Mouse (Mus musculus): ENCODE results near the gene Gatad2a. TPM values are rescaled to one million over a fixed set of nuclear protein-coding genes. Genes with fewer than 3 reads are reported as not detected.

Gatad2a gene
- total and polyA plus RNA-seq, 2 experiments = 11.2 to 35.0 TPM

DNA sequence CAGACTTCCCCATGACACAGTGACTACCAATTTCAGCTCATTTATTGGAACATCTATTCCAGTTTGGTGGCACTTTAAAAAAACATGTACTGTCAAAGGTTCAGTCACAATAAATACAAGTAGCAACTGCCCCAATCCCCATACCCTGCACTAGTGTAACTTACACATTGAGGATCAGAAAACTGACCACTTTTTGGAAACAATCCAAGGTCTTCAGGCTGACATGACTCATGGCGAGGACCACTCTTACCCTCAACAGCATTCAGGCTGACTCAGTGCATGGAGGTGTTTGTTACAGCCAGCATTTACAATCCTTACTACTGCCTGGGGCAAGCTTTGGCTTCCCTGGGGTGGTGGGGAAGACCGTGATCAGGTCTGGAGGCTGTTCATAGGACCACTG lies 89.1 kb downstream of the Gatad2a start:
- Histone ChIP-seq H3K4me3 (ENCODE audit: insufficient read depth, low read depth, low read length) (no peak overlapping the region), H3K36me3 (ENCODE audit: control insufficient read depth, insufficient read depth, low read length) (peaks cover 17% of the 10 kb centered on the region), H3K79me2 (ENCODE audit: control insufficient read depth, insufficient read depth, low read length) (no peaks in the 10 kb centered on the region), H3K9ac (ENCODE audit: low read depth, low read length) (no peak overlapping the region), H3K27me3 (ENCODE audit: control insufficient read depth, insufficient read depth, low read length) (no peaks in the 10 kb centered on the region), H3K27ac (replicated peaks; ENCODE audit: insufficient read depth, low read depth, low read length) (no peak overlapping the region), H3K4me1 (ENCODE audit: control insufficient read depth, insufficient read depth, low read length) (0 out of 2 replicates have a peak, but pooled peaks cover 6% of the 10 kb centered on the region)
- no peak for TF ChIP-seq POLR2A (IDR thresholded peaks at IDR 0.05; ENCODE audit: extremely low read depth, insufficient read depth, low read length)
- TF ChIP-seq CTCF (IDR thresholded peaks at IDR 0.05; ENCODE audit: low read depth, low read length) = no peak
- WGBS = 97% methylated on average over 2 of the region's 2 CpGs
- no peak for DNase-seq (ENCODE audit: extremely low read depth, low read depth, low spot score)

DNA sequence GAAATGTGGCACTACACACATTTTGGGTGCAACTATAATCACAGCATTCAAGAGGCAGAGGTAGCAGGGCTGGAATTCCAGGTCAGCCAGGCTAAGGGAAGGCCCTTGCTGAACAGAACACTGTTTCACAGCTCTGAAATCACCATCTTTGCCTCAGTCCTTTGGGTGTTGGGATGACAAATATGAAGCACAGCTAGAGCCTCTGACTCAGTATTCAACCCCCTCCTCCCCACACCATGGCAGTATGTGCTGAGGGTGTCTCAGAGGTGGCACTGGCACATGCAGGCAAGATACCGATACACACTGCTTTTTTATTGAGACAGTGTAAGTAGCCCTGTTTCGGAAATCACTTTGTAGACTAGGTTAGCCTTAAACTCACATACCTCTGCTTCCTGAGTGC lies 89.9 kb downstream of the Gatad2a start:
- WGBS = 86% methylated on average over 2 of the region's 2 CpGs
- no peak for DNase-seq (ENCODE audit: extremely low read depth, low read depth, low spot score)
- TF ChIP-seq CTCF (IDR thresholded peaks at IDR 0.05; ENCODE audit: low read depth, low read length) (no peak), POLR2A (IDR thresholded peaks at IDR 0.05; ENCODE audit: extremely low read depth, insufficient read depth, low read length) (no peak)

GRCm38 (mm10) chr8:69904096-69904495 lies 92.1 kb downstream of the Gatad2a start:
- no peak for TF ChIP-seq POLR2A (IDR thresholded peaks at IDR 0.05; ENCODE audit: extremely low read depth, insufficient read depth, low read length)
- no peak for TF ChIP-seq CTCF (IDR thresholded peaks at IDR 0.05; ENCODE audit: low read depth, low read length)
- Histone ChIP-seq H3K79me2 (ENCODE audit: control insufficient read depth, insufficient read depth, low read length) (peaks cover 6% of the 10 kb centered on the region), H3K27me3 (ENCODE audit: control insufficient read depth, insufficient read depth, low read length) (no peaks in the 10 kb centered on the region), H3K4me1 (ENCODE audit: control insufficient read depth, insufficient read depth, low read length) (peaks cover 10% of the 10 kb centered on the region; the same call in 1 of the 2 replicates), H3K4me3 (ENCODE audit: insufficient read depth, low read depth, low read length) (no peak overlapping the region), H3K9ac (ENCODE audit: low read depth, low read length) (no peak overlapping the region), H3K27ac (replicated peaks; ENCODE audit: insufficient read depth, low read depth, low read length) (no peak overlapping the region), H3K36me3 (ENCODE audit: control insufficient read depth, insufficient read depth, low read length) (no peaks in the 10 kb centered on the region)
- WGBS = 89% methylated on average over 8 of the region's 8 CpGs
- no peak for DNase-seq (ENCODE audit: extremely low read depth, low read depth, low spot score)

More for the DNA sequence above, 89.9 kb downstream of the Gatad2a start:
- Histone ChIP-seq H3K27ac (replicated peaks; ENCODE audit: insufficient read depth, low read depth, low read length) (no peak overlapping the region), H3K9ac (ENCODE audit: low read depth, low read length) (no peak overlapping the region), H3K36me3 (ENCODE audit: control insufficient read depth, insufficient read depth, low read length) (peaks cover 14% of the 10 kb centered on the region), H3K79me2 (ENCODE audit: control insufficient read depth, insufficient read depth, low read length) (no peaks in the 10 kb centered on the region), H3K4me3 (ENCODE audit: insufficient read depth, low read depth, low read length) (no peak overlapping the region), H3K27me3 (ENCODE audit: control insufficient read depth, insufficient read depth, low read length) (no peaks in the 10 kb centered on the region), H3K4me1 (ENCODE audit: control insufficient read depth, insufficient read depth, low read length) (0 out of 2 replicates have a peak, but pooled peaks cover 6% of the 10 kb centered on the region)

- WGBS = under 1% methylated on average over 45 of the region's 45 CpGs
- TF ChIP-seq CTCF (IDR thresholded peaks at IDR 0.05; ENCODE audit: low read depth, low read length) (no peak), POLR2A (IDR thresholded peaks at IDR 0.05; ENCODE audit: extremely low read depth, insufficient read depth, low read length) (no peak)
Observed at GRCm38 (mm10) chr8:69903063-69903542, 93.1 kb downstream of the Gatad2a start.

GRCm38 (mm10) chr8:69902163-69903062 lies 93.8 kb downstream of the Gatad2a start, which contains the start of the genes Tssk6, Ndufa13 and Yjefn3:
Gene Tssk6 (plus strand): TSS chr8:69902184.
Gene Ndufa13 (minus strand): TSS chr8:69902558.
Gene Yjefn3 (minus strand): TSS chr8:69902712.
- WGBS = 10% methylated on average over 89 of the region's 89 CpGs
- Histone ChIP-seq H3K79me2 (ENCODE audit: control insufficient read depth, insufficient read depth, low read length) (peaks cover 13% of the 10 kb centered on the region), H3K4me1 (ENCODE audit: control insufficient read depth, insufficient read depth, low read length) (peaks cover 18% of the 10 kb centered on the region), H3K4me3 (ENCODE audit: insufficient read depth, low read depth, low read length) (peak within 1 kb of the TSS; percentile 93), H3K27ac (replicated peaks; ENCODE audit: insufficient read depth, low read depth, low read length) (peak within 1 kb of the TSS; percentile 89), H3K36me3 (ENCODE audit: control insufficient read depth, insufficient read depth, low read length) (no peaks in the 10 kb centered on the region), H3K9ac (ENCODE audit: low read depth, low read length) (peak within 1 kb of the TSS; percentile 86), H3K27me3 (ENCODE audit: control insufficient read depth, insufficient read depth, low read length) (no peaks in the 10 kb centered on the region)
- DNase-seq (ENCODE audit: extremely low read depth, low read depth, low spot score) = no peak
- 0 out of 2 replicates have a peak, but pooled peaks have one; percentile 1 for TF ChIP-seq CTCF (IDR thresholded peaks at IDR 0.05; ENCODE audit: low read depth, low read length)
- no peak for TF ChIP-seq POLR2A (IDR thresholded peaks at IDR 0.05; ENCODE audit: extremely low read depth, insufficient read depth, low read length)

More at GRCm38 (mm10) chr8:69903063-69903542, 93.1 kb downstream of the Gatad2a start:
- peak overlapping the region; percentile 50 for H3K4me3 ChIP-seq (ENCODE audit: insufficient read depth, low read depth, low read length)
- H3K9ac ChIP-seq (ENCODE audit: low read depth, low read length) = peak overlapping the region; percentile 64
- H3K27me3 ChIP-seq (ENCODE audit: control insufficient read depth, insufficient read depth, low read length) = no peaks in the 10 kb centered on the region
- H3K4me1 ChIP-seq (ENCODE audit: control insufficient read depth, insufficient read depth, low read length) = peaks cover 12% of the 10 kb centered on the region
- peak; percentile 89 for DNase-seq (ENCODE audit: extremely low read depth, low read depth, low spot score)
- no peaks in the 10 kb centered on the region for H3K36me3 ChIP-seq (ENCODE audit: control insufficient read depth, insufficient read depth, low read length)
- H3K79me2 ChIP-seq (ENCODE audit: control insufficient read depth, insufficient read depth, low read length) = peaks cover 9% of the 10 kb centered on the region
- H3K27ac ChIP-seq (replicated peaks; ENCODE audit: insufficient read depth, low read depth, low read length) = peak overlapping the region; percentile 49
